Mouse (Mus musculus) intestine, postnatal 0 days (tissue): Measurements from ENCODE around the gene Agrp. TPM values are rescaled to one million over a fixed set of nuclear protein-coding genes. Genes with fewer than 3 reads are reported as not detected.
"Not testable (repeated sequence)": the region's sequence is repeated elsewhere in the genome, so short reads cannot be mapped to it uniquely, and the experiment has no call there.

ENCODE experiments used
- ATAC-seq: fragments of 200-750 bp; cut with Nextera tagmentation; 2 replicates; pipeline ENCODE4 v1.8.0; 2017; ENCODE audit warnings: mild to moderate bottlenecking, moderate TSS enrichment, moderate library complexity
- H3K27ac ChIP-seq: fragments of 300-500 bp; sonication (generic); 2 replicates; pipeline ENCODE4 v1.5.1; 2014; ENCODE audit warnings: mild to moderate bottlenecking, low read depth, low read length, moderate library complexity
- H3K27me3 ChIP-seq: fragments of 300-500 bp; sonication (generic); replicated peaks from 2 replicates; pipeline ENCODE4 v1.6.1; 2014; ENCODE audit warnings: low read length, mixed read lengths; ENCODE audit not compliant: control insufficient read depth, insufficient read depth
- H3K36me3 ChIP-seq: fragments of 300-500 bp; sonication (generic); 2 replicates; pipeline ENCODE4 v1.6.1; 2014; ENCODE audit warnings: mild to moderate bottlenecking, moderate library complexity; ENCODE audit not compliant: control insufficient read depth, insufficient read depth
- H3K4me1 ChIP-seq: fragments of 300-500 bp; sonication (generic); replicated peaks from 2 replicates; pipeline ENCODE4 v1.6.1; 2014; ENCODE audit warnings: antibody characterized with exemption, low read length, mixed read lengths; ENCODE audit not compliant: control insufficient read depth, insufficient read depth
- H3K4me2 ChIP-seq: fragments of 300-500 bp; sonication (generic); replicated peaks from 2 replicates; pipeline ENCODE4 v1.6.1; 2014; ENCODE audit warnings: low read depth, mild to moderate bottlenecking, moderate library complexity
- H3K4me3 ChIP-seq: fragments of 300-500 bp; sonication (generic); 2 replicates; pipeline ENCODE4 v1.5.1; 2014; ENCODE audit warnings: low read depth, low read length
- H3K9ac ChIP-seq: fragments of 300-500 bp; sonication (generic); 2 replicates; pipeline ENCODE4 v1.6.1; 2014; ENCODE audit warnings: mild to moderate bottlenecking, low read depth, low read length
- H3K9me3 ChIP-seq: fragments of 300-500 bp; sonication (generic); 2 replicates; pipeline ENCODE4 v1.6.1; 2016; ENCODE audit warnings: mixed run types; ENCODE audit not compliant: control insufficient read depth
- CTCF ChIP-seq: sonication (generic); IDR thresholded peaks from 2 replicates; pipeline ENCODE4 v1.5.1; 2016; ENCODE audit warnings: low read depth, mild to moderate bottlenecking, control low read depth, antibody characterized with exemption, moderate library complexity
- whole genome bisulfite sequencing: fragments of 180-500 bp; shearing (Covaris S2); extraction: QIAGEN DNeasy Blood & Tissue Kit; methylation state at CpG from one replicate; pipeline ENCODE4 v1.1.7; 2014; 5-methylcytosine and 5-hydroxymethylcytosine counted together
- polyA plus RNA-seq: library from polyadenylated mRNA; unstranded; fragments of >200 nt; fragmentation: Nextera tagmentation; extraction: Ambion mirVana; gene quantifications from 2 replicates; pipeline ENCODE4 v1.2.1, GENCODE M21; 2015

The Agrp gene
- polyA plus RNA-seq, 1 experiment from 2014 or later = 0.43 TPM

GRCm38 (mm10) chr8:105574741-105575140 lies 62.5 kb downstream of the Agrp start:
- H3K27me3 ChIP-seq = no peaks in the 10 kb centered on the region
- 45% methylated on average over 6 of the region's 6 CpGs for WGBS
- H3K9me3 ChIP-seq = no peaks in the 10 kb centered on the region
- no peak overlapping the region for H3K4me3 ChIP-seq
- no peak overlapping the region for H3K4me2 ChIP-seq
- H3K36me3 ChIP-seq = no peaks in the 10 kb centered on the region
- H3K4me1 ChIP-seq = no peaks in the 10 kb centered on the region
- no peak overlapping the region for H3K9ac ChIP-seq
- H3K27ac ChIP-seq = no peak overlapping the region
- no peak for TF ChIP-seq CTCF
- no peak for ATAC-seq

GRCm38 (mm10) chr8:105573427-105573826 lies 63.8 kb downstream of the Agrp start:
- Histone ChIP-seq H3K36me3 (no peaks in the 10 kb centered on the region), H3K4me2 (no peak overlapping the region), H3K9ac (no peak overlapping the region), H3K27ac (no peak overlapping the region), H3K4me1 (no peaks in the 10 kb centered on the region), H3K4me3 (no peak overlapping the region), H3K9me3 (no peaks in the 10 kb centered on the region), H3K27me3 (no peaks in the 10 kb centered on the region)
- no peak for TF ChIP-seq CTCF
- ATAC-seq = no peak

- no peak for ATAC-seq
- 80% methylated on average over 9 of the region's 9 CpGs for WGBS
- H3K27ac ChIP-seq = no peak overlapping the region
Measured at GRCm38 (mm10) chr8:105571810-105572209, 65.4 kb downstream of the Agrp start.

GRCm38 (mm10) chr8:105566703-105567595 lies 70.2 kb downstream of the Agrp start:
- H3K4me3 ChIP-seq = peak overlapping the region; percentile 89
- no peaks in the 10 kb centered on the region for H3K36me3 ChIP-seq
- H3K27ac ChIP-seq = no peak overlapping the region
- H3K4me2 ChIP-seq = peak overlapping the region; percentile 91
- ATAC-seq = no peak
- H3K27me3 ChIP-seq = no peaks in the 10 kb centered on the region
- TF ChIP-seq CTCF = no peak
- 23% methylated on average over 27 of the region's 27 CpGs for WGBS
- no peaks in the 10 kb centered on the region for H3K9me3 ChIP-seq
- H3K4me1 ChIP-seq = no peaks in the 10 kb centered on the region
- H3K9ac ChIP-seq = peak overlapping the region; percentile 86

More at GRCm38 (mm10) chr8:105571810-105572209, 65.4 kb downstream of the Agrp start:
- H3K4me2 ChIP-seq = no peak overlapping the region
- no peak for TF ChIP-seq CTCF
- H3K9me3 ChIP-seq = no peaks in the 10 kb centered on the region
- no peak overlapping the region for H3K4me3 ChIP-seq
- no peaks in the 10 kb centered on the region for H3K4me1 ChIP-seq
- H3K9ac ChIP-seq = no peak overlapping the region
- no peaks in the 10 kb centered on the region for H3K36me3 ChIP-seq
- no peaks in the 10 kb centered on the region for H3K27me3 ChIP-seq

GRCm38 (mm10) chr8:105565952-105566702 lies 71.1 kb downstream of the Agrp start, which contains the start of gene Atp6v0d1:
Gene Atp6v0d1 (minus strand): TSS chr8:105566047.
- TF ChIP-seq CTCF = peak; percentile 96
- no peaks in the 10 kb centered on the region for H3K27me3 ChIP-seq
- H3K36me3 ChIP-seq = no peaks in the 10 kb centered on the region
- H3K4me1 ChIP-seq = no peaks in the 10 kb centered on the region
- ATAC-seq = peak; percentile 97
- H3K4me3 ChIP-seq = peak within 1 kb of the TSS; percentile 89
- peak within 1 kb of the TSS; percentile 91 for H3K4me2 ChIP-seq
- WGBS = 2% methylated on average over 52 of the region's 53 CpGs
- H3K27ac ChIP-seq = peak within 1 kb of the TSS; percentile 86
- no peaks in the 10 kb centered on the region for H3K9me3 ChIP-seq
- peak within 1 kb of the TSS; percentile 86 for H3K9ac ChIP-seq

GRCm38 (mm10) chr8:105565401-105565881 lies 71.8 kb downstream of the Agrp start:
- peak overlapping the region; percentile 91 for H3K4me2 ChIP-seq
- H3K4me3 ChIP-seq = peak overlapping the region; percentile 89
- no peak; the same call in 1 of the 2 replicates for TF ChIP-seq CTCF
- H3K9me3 ChIP-seq = no peaks in the 10 kb centered on the region
- H3K9ac ChIP-seq = peak overlapping the region; percentile 86
- WGBS = under 1% methylated on average over 31 of the region's 31 CpGs
- H3K36me3 ChIP-seq = no peaks in the 10 kb centered on the region
- H3K27ac ChIP-seq = peak overlapping the region; percentile 86
- peak; percentile 63 for ATAC-seq
- no peaks in the 10 kb centered on the region for H3K4me1 ChIP-seq
- H3K27me3 ChIP-seq = no peaks in the 10 kb centered on the region

- not testable (repeated sequence) for H3K9me3 ChIP-seq, ATAC-seq, H3K27me3 ChIP-seq, H3K36me3 ChIP-seq, H3K4me1 ChIP-seq
- peak overlapping the region; percentile 89 for H3K4me3 ChIP-seq
- 67% methylated on average over 9 of the region's 9 CpGs for WGBS
- peak overlapping the region; percentile 91 for H3K4me2 ChIP-seq
- H3K27ac ChIP-seq = peak overlapping the region; percentile 86; the same call in 1 of the 2 replicates
- H3K9ac ChIP-seq = peak overlapping the region; percentile 86; the same call in 1 of the 2 replicates
Measured at GRCm38 (mm10) chr8:105564573-105565229, 72.5 kb downstream of the Agrp start.
